Comparison of ENCODE assay signal across 8 mouse cellular contexts in the genomic region with DNA sequence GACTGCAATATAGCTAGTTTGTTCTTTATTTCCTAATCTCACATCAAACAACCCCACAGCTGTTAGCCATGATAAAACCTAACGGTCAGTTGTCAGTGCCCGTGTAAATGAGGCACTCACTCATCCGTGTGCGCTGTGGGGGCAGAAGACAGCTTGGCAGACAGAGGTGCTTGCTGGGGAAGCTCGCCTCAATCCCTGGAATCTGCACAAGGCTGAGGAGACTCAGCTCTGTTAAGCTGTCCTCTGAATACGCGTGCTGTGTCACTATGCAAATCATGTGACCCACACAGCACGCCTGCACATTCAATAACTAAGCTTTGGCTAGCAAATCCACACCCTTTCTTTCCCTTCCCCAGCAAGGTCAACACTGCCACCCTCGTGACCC. TPM values are rescaled to one million over a fixed set of nuclear protein-coding genes. Genes with fewer than 3 reads are reported as not detected.
A peak's percentile ranks its signal among the peaks of the same experiment; 100 is the strongest.
DNase-seq lines count a peak whose midpoint lies in the region; ATAC-seq and TF ChIP-seq lines count a peak whose summit lies in the region.

No protein-coding gene starts in this region.

- H3K27ac ChIP-seq in cerebellum, adult 2 months (ENCODE audit: insufficient read depth, low read length): peak overlapping the region; percentile 1; the same call in 1 of the 2 replicates
- H3K27ac ChIP-seq in heart, embryonic 15.5 days: peak overlapping the region; percentile 6; the same call in 1 of the 2 replicates

- no peak for TF ChIP-seq POLR2A in cerebellum, adult 2 months (IDR thresholded peaks at IDR 0.05; ENCODE audit: borderline replicate concordance, insufficient read depth, low read length)

- WGBS in cerebellum, adult 2 months: 5% methylated on average over 9 of the region's 9 CpGs
- 25% methylated on average over 9 of the region's 9 CpGs for WGBS in heart, embryonic 15.5 days

- intact Hi-C loops in left cerebral cortex, postnatal 4 days (cut with DNase I): no loop called here

- no peak for TF ChIP-seq CTCF in cerebellum, adult 2 months (IDR thresholded peaks at IDR 0.05; ENCODE audit: borderline replicate concordance, insufficient read depth, low read depth, low read length)

- no peaks in the 10 kb centered on the region for H3K27me3 ChIP-seq in cerebellum, adult 2 months (ENCODE audit: control insufficient read depth, insufficient read depth, low read length)
- H3K27me3 ChIP-seq in heart, embryonic 15.5 days: no peaks in the 10 kb centered on the region

- DNase-seq in cerebellum, adult 2 months: peak in 1 of 2 experiments; percentile 32
- DNase-seq in cerebellum, adult 9-11 months: no peak
- DNase-seq in MN1 (ENCODE audit: low spot score): peak; percentile 44
- peak; percentile 52 for DNase-seq in left cerebral cortex, postnatal 4 days
- peak; percentile 83 for DNase-seq in retina, postnatal 1 day
- DNase-seq in urinary bladder, adult 2 months (ENCODE audit: low spot score): no peak
- no peak for DNase-seq in layer of hippocampus, adult 9-11 months

- no peaks in the 10 kb centered on the region for H3K36me3 ChIP-seq in heart, embryonic 15.5 days

- no peaks in the 10 kb centered on the region for H3K9me3 ChIP-seq in heart, embryonic 15.5 days (replicated peaks)

- peaks cover 28% of the 10 kb centered on the region for H3K4me1 ChIP-seq in cerebellum, adult 2 months (ENCODE audit: control insufficient read depth, insufficient read depth, low read length)
- H3K4me1 ChIP-seq in heart, embryonic 15.5 days (replicated peaks): peaks cover 25% of the 10 kb centered on the region

- H3K4me2 ChIP-seq in heart, embryonic 15.5 days: no peak overlapping the region

- no peak overlapping the region for H3K9ac ChIP-seq in heart, embryonic 15.5 days

- no peak for ATAC-seq in heart, embryonic 15.5 days (replicated peaks; ENCODE audit: insufficient number of reproducible peaks, insufficient read depth, low FRiP score, low read depth)

- no peak overlapping the region for H3K4me3 ChIP-seq in cerebellum, adult 2 months (replicated peaks; ENCODE audit: insufficient read depth, low read depth, low read length)
- H3K4me3 ChIP-seq in heart, embryonic 15.5 days: no peak overlapping the region

RNA-seq across cellular contexts. Expression of gene Zdhhc17, which starts 17.9 kb away (rescaled TPM):
- polyA plus RNA-seq in cerebellum, adult 2 months (2012; rRNA removed): 112 and 131 TPM in 2 replicates
- polyA plus RNA-seq in heart, embryonic 15.5 days (2015; fragmentation: Nextera tagmentation; extraction: Ambion mirVana): 15.1 and 17.7 TPM in 2 replicates
- total RNA-seq in left cerebral cortex, postnatal 4 days (2021): 10 to 100 TPM; 77.7 to 87.0 TPM
- polyA plus RNA-seq in urinary bladder, adult 2 months (2012; rRNA removed): 21.7 and 24.9 TPM in 2 replicates

Comparison
In these comparisons a context has a peak if more than half of its experiments do, and no peak if none do; other contexts are left out.
1. DNase-seq: peak in MN1 (single experiment), left cerebral cortex, postnatal 4 days (single experiment) and retina, postnatal 1 day (single experiment); none in cerebellum, adult 9-11 months (single experiment), urinary bladder, adult 2 months (single experiment) and layer of hippocampus, adult 9-11 months (single experiment).